ENCODE assay signal across 14 mouse cellular contexts in genomic region chr15:100749751-100750538, GRCm38 (mm10). TPM values are rescaled to one million over a fixed set of nuclear protein-coding genes. Genes with fewer than 3 reads are reported as not detected.
DNase-seq lines count a peak whose midpoint lies in the region; ATAC-seq lines count a peak whose summit lies in the region.
"Had no signal": no experiment of that assay in that cellular context is flagged by ENCODE, and none has a peak within 500 bp of the region (broad histone marks: within the 10 kb centered on the region; RNA-seq: fewer than 3 reads in every experiment).

No protein-coding gene starts in this region.

- 24% methylated on average over 9 of the region's 10 CpGs for WGBS in macrophage (ENCODE audit: missing documents)

- no peaks in the 10 kb centered on the region for H3K36me3 ChIP-seq in macrophage (ENCODE audit: inconsistent target)
- H3K36me3 ChIP-seq: embryonic facial prominence, embryonic 12.5 days; limb, embryonic 13.5 days had no signal

- intact Hi-C loops in gastrocnemius, postnatal 36 days (cut with DNase I), result no loop called here

- H3K27ac ChIP-seq in macrophage, result peak overlapping the region; percentile 38
- H3K27ac ChIP-seq: embryonic facial prominence, embryonic 12.5 days; limb, embryonic 13.5 days had no signal

- peak; percentile 18 for DNase-seq in adrenal gland, adult 2 months
- DNase-seq in adrenal gland, postnatal 25 days, result no peak
- DNase-seq in induced T-regulatory cell, adult 2 months (ENCODE audit: low read depth), result peak; percentile 96
- DNase-seq in gastrocnemius, postnatal 36 days, result no peak
- DNase-seq in gastrocnemius, adult 18-20 months (ENCODE audit: low spot score), result no peak
- no peak for DNase-seq in right cerebral cortex, adult 2 months (ENCODE audit: low spot score in 2 of 2)
- DNase-seq: cerebellum, adult 11-12 months; heart, postnatal 4 days; kidney, postnatal 10 days; right cerebral cortex, adult 18-20 months had no signal

- H3K79me2 ChIP-seq in macrophage (ENCODE audit: inconsistent target), result no peaks in the 10 kb centered on the region

- no peak overlapping the region for H3K4me3 ChIP-seq in macrophage (ENCODE audit: inconsistent target)
- H3K4me3 ChIP-seq: embryonic facial prominence, embryonic 12.5 days; limb, embryonic 13.5 days had no signal

- ATAC-seq in CD4-positive, CD25-positive, alpha-beta regulatory T cell, adult 4 months, result peak; percentile 80

RNA-seq across cellular contexts. Expression of gene Slc4a8, which starts 11.6 kb away (rescaled TPM):
- 1 to 10 TPM; 5.0 to 7.5 TPM for total RNA-seq in adrenal gland, adult 2 months (2021)
- 1.5 and 1.8 TPM in 2 replicates for polyA plus RNA-seq in adrenal gland, adult 2 months (2012; rRNA removed)
- total RNA-seq in adrenal gland, postnatal 25 days (2021), result 4.9 and 6.3 TPM in 2 replicates
- 1 to 10 TPM; 5.7 to 7.7 TPM for polyA plus RNA-seq in CD4-positive, CD25-positive, alpha-beta regulatory T cell, adult 4 months (2017; shearing (Covaris generic))
- 1 to 10 TPM in 1 of 26 experiments, under 1 TPM in 9, not detected in 16; 0.09 to 1.7 (median 0.22) TPM for total RNA-seq in macrophage (2018; cell fraction: chromatin; rRNA removed)
- under 1 TPM in 25 of 26 experiments, not detected in 1; 0.03 to 0.48 (median 0.09) TPM for total RNA-seq in macrophage (2018; cell fraction: cytosol; rRNA removed)
- 1 to 10 TPM in 14 of 26 experiments, under 1 TPM in 11, not detected in 1; 0.10 to 3.5 (median 1.0) TPM for total RNA-seq in macrophage (2018; cell fraction: nucleus; rRNA removed)
- 0.11 TPM in 2 of 3 replicates, not detected in the other for polyA plus RNA-seq in macrophage (2018)
- total RNA-seq in gastrocnemius, postnatal 36 days (2021), result 1 to 10 TPM; 1.6 to 2.0 TPM
- 1 to 10 TPM in 1 of 2 experiments, under 1 TPM in 1; 0.76 to 2.0 TPM for total RNA-seq in gastrocnemius, adult 18-20 months (2021)

RNA-seq across cellular contexts. Expression of gene Galnt6, which starts 20.8 kb away (rescaled TPM):
- total RNA-seq in adrenal gland, adult 2 months (2021), result 1 to 10 TPM; 5.1 to 7.6 TPM
- polyA plus RNA-seq in adrenal gland, adult 2 months (2012; rRNA removed), result 1.2 and 1.3 TPM in 2 replicates
- total RNA-seq in adrenal gland, postnatal 25 days (2021), result 3.8 and 6.3 TPM in 2 replicates
- 100 to 1,000 TPM in 1 of 2 experiments, 10 to 100 TPM in 1; 63.9 to 105 TPM for polyA plus RNA-seq in CD4-positive, CD25-positive, alpha-beta regulatory T cell, adult 4 months (2017; shearing (Covaris generic))
- 100 to 1,000 TPM in 4 of 26 experiments, 10 to 100 TPM in 22; 22.7 to 151 (median 51.9) TPM for total RNA-seq in macrophage (2018; cell fraction: chromatin; rRNA removed)
- total RNA-seq in macrophage (2018; cell fraction: cytosol; rRNA removed), result 10 to 100 TPM; 50.1 to 91.9 (median 68.9) TPM
- 100 to 1,000 TPM in 16 of 26 experiments, 10 to 100 TPM in 10; 40.2 to 153 (median 105) TPM for total RNA-seq in macrophage (2018; cell fraction: nucleus; rRNA removed)
- 63.8 to 75.4 TPM (median 64.7 TPM) in 3 replicates for polyA plus RNA-seq in macrophage (2018)
- under 1 TPM; 0.17 to 0.20 TPM for total RNA-seq in gastrocnemius, postnatal 36 days (2021)
- under 1 TPM in 1 of 2 experiments, not detected in 1; 0.12 TPM for total RNA-seq in gastrocnemius, adult 18-20 months (2021)

Comparison
In these comparisons a context has a peak if more than half of its experiments do, and no peak if none do; other contexts are left out.
1. DNase-seq: peak in adrenal gland, adult 2 months (single experiment) and induced T-regulatory cell, adult 2 months (single experiment); none in adrenal gland, postnatal 25 days (single experiment), gastrocnemius, postnatal 36 days (0 of 2), gastrocnemius, adult 18-20 months (single experiment) and right cerebral cortex, adult 2 months (0 of 2).